Mouse (Mus musculus) gastrocnemius, postnatal 4 days (tissue): ENCODE measurements around the gene Clec16a. TPM values are rescaled to one million over a fixed set of nuclear protein-coding genes. Genes with fewer than 3 reads are reported as not detected.

ENCODE experiments used
- DNase-seq, 2 experiments: peaks; one replicate each; pipeline ENCODE4 v3.0.0; 2021 to 2022; ENCODE audit warnings: low spot score in 2 of 2, mixed read lengths in 2 of 2
- long read RNA-seq, 2 experiments: library from polyadenylated mRNA; stranded (forward); transcript quantifications; one replicate each; pipeline ENCODE4 v2.0.0; 2021
- total RNA-seq, 2 experiments: library from RNA; stranded (reverse); gene quantifications; 2 replicates each; pipeline ENCODE4 v1.2.3; 2021

Clec16a gene
- 10 to 100 TPM; 22.3 to 26.2 TPM for total RNA-seq
- long read RNA-seq, experiment 1, full-length matches to known transcripts: 2 of 22 reads
- long read RNA-seq, experiment 1, partial matches to known transcripts: 7 of 22 reads
- long read RNA-seq, experiment 1, other reads (novel, unspliced or antisense): 13 of 22 reads
- long read RNA-seq, experiment 2, full-length matches to known transcripts: 1 of 25 reads
- long read RNA-seq, experiment 2, partial matches to known transcripts: 10 of 25 reads
- long read RNA-seq, experiment 2, other reads (novel, unspliced or antisense): 14 of 25 reads

GRCm38 (mm10) chr16:10544995-10545622 lies at the start of gene Clec16a:
Gene Clec16a, plus strand, starts transcription at chr16:10545339.
- peak; percentile 90 to 95 for DNase-seq

- DNase-seq: no peak
These were observed 49.3 kb upstream of the Clec16a start for GRCm38 (mm10) chr16:10495824-10496298.

GRCm38 (mm10) chr16:10498096-10498602 lies 47.0 kb upstream of the Clec16a start:
- no peak for DNase-seq

GRCm38 (mm10) chr16:10499122-10499521 lies 46.0 kb upstream of the Clec16a start:
- DNase-seq: no peak

- DNase-seq: peak in 1 of 2 experiments; percentile 50
These were observed 43.3 kb upstream of the Clec16a start for GRCm38 (mm10) chr16:10501865-10502264.

- no peak for DNase-seq
These were observed 42.1 kb upstream of the Clec16a start for GRCm38 (mm10) chr16:10503058-10503457.

- no peak for DNase-seq
These were observed 37.7 kb upstream of the Clec16a start for GRCm38 (mm10) chr16:10507445-10507844.

- no peak for DNase-seq
These were observed 36.4 kb upstream of the Clec16a start for GRCm38 (mm10) chr16:10508691-10509090.

- DNase-seq: no peak
These were observed 34.5 kb upstream of the Clec16a start for GRCm38 (mm10) chr16:10510477-10511133.

- no peak for DNase-seq
These were observed 34.0 kb upstream of the Clec16a start for GRCm38 (mm10) chr16:10511134-10511520.

GRCm38 (mm10) chr16:10515953-10516572 lies 29.1 kb upstream of the Clec16a start:
- DNase-seq: no peak

GRCm38 (mm10) chr16:10518030-10518429 lies 27.1 kb upstream of the Clec16a start:
- no peak for DNase-seq

GRCm38 (mm10) chr16:10520908-10521614 lies 24.1 kb upstream of the Clec16a start:
- peak; percentile 57 to 74 for DNase-seq

- DNase-seq: peak in 1 of 2 experiments; percentile 52
These were observed 22.3 kb upstream of the Clec16a start for GRCm38 (mm10) chr16:10522811-10523210.

- no peak for DNase-seq
These were observed 21.5 kb upstream of the Clec16a start for GRCm38 (mm10) chr16:10523650-10524049.

GRCm38 (mm10) chr16:10524866-10525609 lies 20.1 kb upstream of the Clec16a start:
- DNase-seq: no peak

GRCm38 (mm10) chr16:10525610-10525980 lies 19.5 kb upstream of the Clec16a start:
- DNase-seq: no peak

GRCm38 (mm10) chr16:10527046-10527644 lies 18.0 kb upstream of the Clec16a start:
- no peak for DNase-seq

- no peak for DNase-seq
These were observed 16.8 kb upstream of the Clec16a start for GRCm38 (mm10) chr16:10528382-10528781.

GRCm38 (mm10) chr16:10530179-10530578 lies 15.0 kb upstream of the Clec16a start:
- no peak for DNase-seq
